Mouse (Mus musculus) embryonic facial prominence, embryonic 11.5 days (tissue): ENCODE data around the gene Stom. TPM values are rescaled to one million over a fixed set of nuclear protein-coding genes. Genes with fewer than 3 reads are reported as not detected.

Experiments
- ATAC-seq: fragments of 200-750 bp; cut with Nextera tagmentation; replicated peaks from 2 replicates; pipeline ENCODE4 v1.8.0; 2017; ENCODE audit warnings: low read depth; ENCODE audit not compliant: insufficient number of reproducible peaks, low FRiP score, low TSS enrichment
- DNase-seq: peaks from one replicate; pipeline ENCODE4 v3.0.0-alpha.2; 2015; ENCODE audit warnings: low spot score
- H3K27ac ChIP-seq: fragments of 300-500 bp; sonication (generic); replicated peaks from 2 replicates; pipeline ENCODE4 v1.5.1; 2014; ENCODE audit warnings: mild to moderate bottlenecking, low read depth, low read length, control low read depth
- H3K27me3 ChIP-seq: fragments of 300-500 bp; sonication (generic); 2 replicates; pipeline ENCODE4 v1.6.1; 2014; ENCODE audit warnings: mild to moderate bottlenecking, low read length, moderate library complexity, mixed read lengths; ENCODE audit not compliant: control insufficient read depth, insufficient read depth
- H3K36me3 ChIP-seq: fragments of 300-500 bp; sonication (generic); replicated peaks from 2 replicates; pipeline ENCODE4 v1.6.1; 2014; ENCODE audit warnings: low read depth, mild to moderate bottlenecking, low read length, moderate library complexity, mixed read lengths; ENCODE audit not compliant: control insufficient read depth, insufficient read depth
- H3K4me1 ChIP-seq: fragments of 300-500 bp; sonication (generic); 2 replicates; pipeline ENCODE4 v1.6.1; 2014; ENCODE audit warnings: low read length, mixed read lengths; ENCODE audit not compliant: control insufficient read depth, insufficient read depth
- H3K4me2 ChIP-seq: fragments of 300-500 bp; sonication (generic); 2 replicates; pipeline ENCODE4 v1.6.1; 2014; ENCODE audit warnings: low read depth, mild to moderate bottlenecking, control low read depth, low read length, moderate library complexity
- H3K4me3 ChIP-seq: fragments of 300-500 bp; sonication (generic); 2 replicates; pipeline ENCODE4 v1.5.1; 2014; ENCODE audit warnings: low read depth, low read length, control low read depth
- H3K9ac ChIP-seq: fragments of 300-500 bp; sonication (generic); replicated peaks from 2 replicates; pipeline ENCODE4 v1.6.1; 2014; ENCODE audit warnings: mild to moderate bottlenecking, control low read depth, low read length
- H3K9me3 ChIP-seq: fragments of 300-500 bp; sonication (generic); replicated peaks from 2 replicates; pipeline ENCODE4 v1.6.1; 2016; ENCODE audit warnings: mild to moderate bottlenecking, low read length, inconsistent platforms, mixed read lengths; ENCODE audit not compliant: control insufficient read depth
- whole genome bisulfite sequencing: fragments of 180-500 bp; shearing (Covaris S2); extraction: QIAGEN DNeasy Blood & Tissue Kit; methylation state at CpG from one replicate; pipeline ENCODE4 v1.1.7; 2014; 5-methylcytosine and 5-hydroxymethylcytosine counted together
- polyA plus RNA-seq: library from polyadenylated mRNA; unstranded; fragments of >200 nt; fragmentation: Nextera tagmentation; extraction: Ambion mirVana; gene quantifications from 2 replicates; pipeline ENCODE4 v1.2.1, GENCODE M21; 2014

Gene Stom
- polyA plus RNA-seq, 1 experiment from 2014 or later = 22.7 TPM

- no peak overlapping the region for H3K4me3 ChIP-seq
- H3K4me1 ChIP-seq = no peaks in the 10 kb centered on the region
- H3K9ac ChIP-seq = no peak overlapping the region
- H3K27me3 ChIP-seq = no peaks in the 10 kb centered on the region
- H3K4me2 ChIP-seq = no peak overlapping the region
- ATAC-seq (no peak), DNase-seq (no peak)
- H3K9me3 ChIP-seq = no peaks in the 10 kb centered on the region
- H3K27ac ChIP-seq = no peak overlapping the region
- H3K36me3 ChIP-seq = no peaks in the 10 kb centered on the region
- 73% methylated on average over 2 of the region's 2 CpGs for WGBS
These were observed 9.2 kb upstream of the Stom start for GRCm38 (mm10) chr2:35345984-35346383.

- Histone ChIP-seq H3K27me3 (no peaks in the 10 kb centered on the region), H3K9me3 (no peaks in the 10 kb centered on the region), H3K9ac (no peak overlapping the region), H3K4me1 (no peaks in the 10 kb centered on the region), H3K4me3 (no peak overlapping the region), H3K4me2 (no peak overlapping the region), H3K36me3 (no peaks in the 10 kb centered on the region), H3K27ac (no peak overlapping the region)
- ATAC-seq (no peak), DNase-seq (no peak)
- WGBS = 73% methylated on average over 3 of the region's 3 CpGs
These were observed 5.8 kb upstream of the Stom start for GRCm38 (mm10) chr2:35342605-35343004.

GRCm38 (mm10) chr2:35338707-35339106 is 1.9 kb upstream of the Stom start:
- Histone ChIP-seq H3K27ac (no peak overlapping the region), H3K36me3 (no peaks in the 10 kb centered on the region), H3K9me3 (no peaks in the 10 kb centered on the region), H3K27me3 (no peaks in the 10 kb centered on the region), H3K4me3 (no peak overlapping the region), H3K4me2 (no peak overlapping the region), H3K9ac (no peak overlapping the region), H3K4me1 (no peaks in the 10 kb centered on the region)
- WGBS = 81% methylated on average over 6 of the region's 6 CpGs
- ATAC-seq (no peak), DNase-seq (no peak)

- Histone ChIP-seq H3K4me2 (no peak overlapping the region), H3K27me3 (no peaks in the 10 kb centered on the region), H3K27ac (no peak overlapping the region), H3K9ac (no peak overlapping the region), H3K4me3 (no peak overlapping the region), H3K36me3 (no peaks in the 10 kb centered on the region), H3K4me1 (no peaks in the 10 kb centered on the region), H3K9me3 (no peaks in the 10 kb centered on the region)
- ATAC-seq (no peak), DNase-seq (peak; percentile 42)
- 87% methylated on average over 1 of the region's 1 CpGs for WGBS
These were observed 1.3 kb upstream of the Stom start for GRCm38 (mm10) chr2:35338036-35338435.

GRCm38 (mm10) chr2:35337419-35337818 is 643 bp upstream of the Stom start:
- WGBS = 46% methylated on average over 10 of the region's 10 CpGs
- Histone ChIP-seq H3K27ac (no peak overlapping the region), H3K9me3 (no peaks in the 10 kb centered on the region), H3K4me2 (peak overlapping the region; percentile 26; the same call in 1 of the 2 replicates), H3K4me1 (no peaks in the 10 kb centered on the region), H3K9ac (no peak overlapping the region), H3K36me3 (no peaks in the 10 kb centered on the region), H3K27me3 (no peaks in the 10 kb centered on the region), H3K4me3 (peak overlapping the region; percentile 62; the same call in 1 of the 2 replicates)
- DNase-seq (peak; percentile 12), ATAC-seq (no peak)

GRCm38 (mm10) chr2:35335620-35336019 is 1.2 kb downstream of the Stom start:
- 4% methylated on average over 7 of the region's 7 CpGs for WGBS
- ATAC-seq (no peak), DNase-seq (no peak)
- no peaks in the 10 kb centered on the region for H3K27me3 ChIP-seq
- no peak overlapping the region for H3K9ac ChIP-seq
- peak overlapping the region; percentile 62 for H3K4me3 ChIP-seq
- peak overlapping the region; percentile 83 for H3K4me2 ChIP-seq
- no peaks in the 10 kb centered on the region for H3K4me1 ChIP-seq
- no peak overlapping the region for H3K27ac ChIP-seq
- H3K36me3 ChIP-seq = no peaks in the 10 kb centered on the region
- no peaks in the 10 kb centered on the region for H3K9me3 ChIP-seq

GRCm38 (mm10) chr2:35333670-35334069 is 3.1 kb downstream of the Stom start:
- ATAC-seq (no peak), DNase-seq (no peak)
- Histone ChIP-seq H3K36me3 (no peaks in the 10 kb centered on the region), H3K9ac (no peak overlapping the region), H3K4me3 (no peak overlapping the region), H3K4me2 (no peak overlapping the region), H3K27ac (no peak overlapping the region), H3K9me3 (no peaks in the 10 kb centered on the region), H3K27me3 (no peaks in the 10 kb centered on the region), H3K4me1 (no peaks in the 10 kb centered on the region)

GRCm38 (mm10) chr2:35331205-35331604 is 5.6 kb downstream of the Stom start:
- H3K4me3 ChIP-seq = no peak overlapping the region
- 63% methylated on average over 2 of the region's 2 CpGs for WGBS
- H3K27me3 ChIP-seq = no peaks in the 10 kb centered on the region
- H3K4me2 ChIP-seq = no peak overlapping the region
- H3K36me3 ChIP-seq = no peaks in the 10 kb centered on the region
- no peak overlapping the region for H3K27ac ChIP-seq
- ATAC-seq (no peak), DNase-seq (no peak)
- no peak overlapping the region for H3K9ac ChIP-seq
- no peaks in the 10 kb centered on the region for H3K9me3 ChIP-seq
- H3K4me1 ChIP-seq = no peaks in the 10 kb centered on the region
